Mouse (Mus musculus) neural tube, embryonic 14.5 days (tissue): Measurements from ENCODE around the gene Aoc2. TPM values are rescaled to one million over a fixed set of nuclear protein-coding genes. Genes with fewer than 3 reads are reported as not detected.

Experiments
- ATAC-seq: fragments of 200-750 bp; cut with Nextera tagmentation; 2 replicates; pipeline ENCODE4 v1.8.0; 2017; ENCODE audit warnings: low read depth, mild to moderate bottlenecking, moderate TSS enrichment, moderate library complexity
- H3K27ac ChIP-seq: fragments of 300-500 bp; sonication (generic); 2 replicates; pipeline ENCODE4 v1.5.1; 2014; ENCODE audit warnings: low read depth, mild to moderate bottlenecking, control low read depth, low read length, moderate library complexity, mixed read lengths
- H3K27me3 ChIP-seq: fragments of 300-500 bp; sonication (generic); 2 replicates; pipeline ENCODE4 v1.6.1; 2014; ENCODE audit warnings: low read length; ENCODE audit not compliant: control insufficient read depth, insufficient read depth
- H3K36me3 ChIP-seq: fragments of 300-500 bp; sonication (generic); 2 replicates; pipeline ENCODE4 v1.6.1; 2014; ENCODE audit warnings: low read length, mixed read lengths; ENCODE audit not compliant: control insufficient read depth, insufficient read depth
- H3K4me1 ChIP-seq: fragments of 300-500 bp; sonication (generic); 2 replicates; pipeline ENCODE4 v1.6.1; 2014; ENCODE audit warnings: low read length; ENCODE audit not compliant: control insufficient read depth, insufficient read depth
- H3K4me2 ChIP-seq: fragments of 300-500 bp; sonication (generic); 2 replicates; pipeline ENCODE4 v1.6.1; 2014; ENCODE audit warnings: mild to moderate bottlenecking, low read depth, low read length, control low read depth
- H3K4me3 ChIP-seq: fragments of 300-500 bp; sonication (generic); 2 replicates; pipeline ENCODE4 v1.5.1; 2014; ENCODE audit warnings: low read depth, low read length, control low read depth, mixed read lengths
- H3K9ac ChIP-seq: fragments of 300-500 bp; sonication (generic); replicated peaks from 2 replicates; pipeline ENCODE4 v1.6.1; 2014; ENCODE audit warnings: low read depth, mild to moderate bottlenecking, control low read depth, low read length, mixed read lengths
- H3K9me3 ChIP-seq: fragments of 300-500 bp; sonication (generic); 2 replicates; pipeline ENCODE4 v1.6.1; 2016; ENCODE audit warnings: low read length; ENCODE audit not compliant: control insufficient read depth
- WGBS: fragments of 180-500 bp; shearing (Covaris S2); extraction: QIAGEN DNeasy Blood & Tissue Kit; methylation state at CpG from one replicate; pipeline ENCODE4 v1.1.7; 2014; 5-methylcytosine and 5-hydroxymethylcytosine counted together
- polyA plus RNA-seq: library from polyadenylated mRNA; unstranded; fragments of >200 nt; fragmentation: Nextera tagmentation; extraction: Ambion mirVana; gene quantifications from 2 replicates; pipeline ENCODE4 v1.2.1, GENCODE M21; 2014

The Aoc2 gene
- polyA plus RNA-seq, 1 experiment from 2014 or later, result 1.7 TPM

DNA sequence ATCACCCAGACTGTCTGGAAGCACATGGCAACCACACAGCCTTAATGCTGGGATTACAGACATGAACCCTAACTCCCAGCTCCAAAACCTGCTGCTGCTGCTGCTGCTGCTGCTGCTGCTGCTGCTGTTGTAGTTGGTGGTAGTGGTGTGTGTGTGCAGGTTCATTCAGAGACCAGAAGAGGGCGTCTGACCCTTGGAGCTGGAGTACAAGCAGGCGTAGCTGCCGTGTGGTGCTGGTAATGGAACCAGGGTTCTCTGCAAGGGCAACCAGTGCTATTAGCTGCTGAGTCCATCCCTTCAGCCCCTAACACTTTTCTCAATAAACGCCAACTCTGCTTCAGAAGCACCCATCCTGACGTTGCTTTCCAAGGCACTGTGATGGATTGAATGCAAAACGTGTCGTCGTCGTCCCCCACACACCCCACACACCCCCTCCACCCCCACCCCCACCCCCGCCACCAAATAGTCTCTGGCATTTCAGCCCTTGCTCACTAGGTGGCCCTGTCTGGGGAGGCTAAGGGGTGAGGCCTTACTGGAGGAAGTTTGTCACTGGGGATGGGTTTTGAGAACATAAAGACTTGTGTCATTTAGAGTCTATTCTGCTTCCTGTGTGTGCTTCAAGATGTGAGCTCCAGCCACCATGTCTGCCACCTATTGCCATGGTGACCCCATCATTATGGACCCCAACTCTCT is 22.4 kb downstream of the Aoc2 start:
- H3K4me3 ChIP-seq, result no peak overlapping the region
- no peak overlapping the region for H3K9ac ChIP-seq
- no peak for ATAC-seq
- 76% methylated on average over 10 of the region's 10 CpGs for WGBS
- no peaks in the 10 kb centered on the region for H3K4me1 ChIP-seq
- H3K9me3 ChIP-seq, result no peaks in the 10 kb centered on the region
- no peak overlapping the region for H3K27ac ChIP-seq
- no peaks in the 10 kb centered on the region for H3K36me3 ChIP-seq
- no peak overlapping the region for H3K4me2 ChIP-seq
- no peaks in the 10 kb centered on the region for H3K27me3 ChIP-seq

DNA sequence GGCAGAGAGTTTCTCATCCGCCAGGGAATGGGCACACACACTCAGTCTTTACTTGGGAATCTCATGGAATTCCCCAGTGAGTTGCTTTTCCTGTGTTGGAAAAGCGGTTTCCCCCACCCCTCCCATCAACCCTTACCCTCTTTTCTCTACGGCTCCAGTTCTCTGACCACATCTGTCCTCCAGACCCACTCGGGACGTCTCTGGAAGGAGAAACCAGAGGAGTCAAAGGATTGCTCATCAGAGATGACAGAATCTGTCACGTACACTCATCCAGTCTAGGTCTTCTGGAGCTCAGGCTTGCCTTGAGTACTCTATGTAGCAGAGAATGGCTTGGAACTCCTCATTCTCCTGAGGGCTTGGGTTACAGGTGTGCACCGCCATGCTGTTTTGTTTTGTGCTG is 23.9 kb downstream of the Aoc2 start:
- H3K9ac ChIP-seq, result no peak overlapping the region
- no peaks in the 10 kb centered on the region for H3K27me3 ChIP-seq
- H3K9me3 ChIP-seq, result no peaks in the 10 kb centered on the region
- 73% methylated on average over 7 of the region's 7 CpGs for WGBS
- no peak for ATAC-seq
- no peak overlapping the region for H3K4me2 ChIP-seq
- no peak overlapping the region for H3K4me3 ChIP-seq
- no peak overlapping the region for H3K27ac ChIP-seq
- H3K36me3 ChIP-seq, result no peaks in the 10 kb centered on the region
- H3K4me1 ChIP-seq, result no peaks in the 10 kb centered on the region

DNA sequence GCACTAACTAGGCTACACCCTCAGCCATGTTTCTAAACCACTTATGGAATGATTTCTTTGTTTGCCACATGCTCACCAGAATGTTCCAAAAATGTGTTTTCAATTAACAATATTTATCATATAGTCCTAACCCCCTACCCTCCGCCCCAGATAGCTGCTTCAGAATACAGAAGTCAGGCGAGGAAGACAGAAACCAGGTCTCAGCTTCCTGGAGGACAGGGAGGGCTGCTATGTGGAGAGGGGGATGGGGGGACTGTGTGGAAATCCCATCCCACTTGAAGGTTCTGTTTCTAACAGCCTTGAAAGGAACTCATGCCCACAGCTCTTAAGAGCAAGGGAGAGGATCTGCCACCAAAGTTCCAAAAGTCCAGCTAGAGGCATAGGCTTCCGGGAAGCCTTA is 24.4 kb downstream of the Aoc2 start:
- no peaks in the 10 kb centered on the region for H3K9me3 ChIP-seq
- no peak overlapping the region for H3K9ac ChIP-seq
- no peaks in the 10 kb centered on the region for H3K36me3 ChIP-seq
- ATAC-seq, result no peak
- no peaks in the 10 kb centered on the region for H3K4me1 ChIP-seq
- H3K4me3 ChIP-seq, result no peak overlapping the region
- WGBS, result 89% methylated on average over 3 of the region's 3 CpGs
- no peak overlapping the region for H3K4me2 ChIP-seq
- H3K27ac ChIP-seq, result no peak overlapping the region
- H3K27me3 ChIP-seq, result no peaks in the 10 kb centered on the region

DNA sequence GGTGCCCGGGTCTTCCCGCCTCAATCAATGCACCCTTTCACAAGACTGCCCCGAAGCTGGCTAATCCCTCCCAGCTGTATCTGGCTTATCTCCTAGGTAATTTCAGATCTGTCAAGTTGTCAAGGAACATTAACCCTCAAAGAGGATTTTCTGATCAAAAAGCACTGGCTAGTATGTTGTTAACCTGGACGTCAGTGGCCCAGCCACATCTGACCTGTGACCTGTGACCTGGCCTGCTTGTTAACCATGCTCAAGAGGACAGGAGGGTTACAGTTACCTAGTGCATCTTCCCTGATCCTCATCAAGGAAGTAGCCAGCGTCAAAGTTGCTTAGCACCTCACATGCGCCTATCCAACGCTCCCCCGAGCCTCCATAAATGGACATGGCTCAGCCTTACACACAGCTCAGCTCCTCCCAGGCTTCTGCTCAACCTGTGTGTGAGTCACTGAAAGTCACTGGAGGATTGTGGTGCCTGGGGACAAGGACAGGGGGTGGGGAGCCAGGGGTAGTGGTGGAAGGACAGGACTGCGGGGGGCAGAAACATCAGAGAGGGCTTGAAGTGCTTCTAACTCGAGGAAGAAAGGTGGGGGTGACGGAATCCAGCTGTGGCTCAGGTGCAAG is 26.3 kb downstream of the Aoc2 start:
- H3K9me3 ChIP-seq, result no peaks in the 10 kb centered on the region
- H3K4me2 ChIP-seq, result no peak overlapping the region
- no peak overlapping the region for H3K4me3 ChIP-seq
- H3K9ac ChIP-seq, result no peak overlapping the region
- H3K27me3 ChIP-seq, result no peaks in the 10 kb centered on the region
- 74% methylated on average over 11 of the region's 11 CpGs for WGBS
- H3K4me1 ChIP-seq, result no peaks in the 10 kb centered on the region
- H3K36me3 ChIP-seq, result no peaks in the 10 kb centered on the region
- H3K27ac ChIP-seq, result no peak overlapping the region
- ATAC-seq, result no peak

DNA sequence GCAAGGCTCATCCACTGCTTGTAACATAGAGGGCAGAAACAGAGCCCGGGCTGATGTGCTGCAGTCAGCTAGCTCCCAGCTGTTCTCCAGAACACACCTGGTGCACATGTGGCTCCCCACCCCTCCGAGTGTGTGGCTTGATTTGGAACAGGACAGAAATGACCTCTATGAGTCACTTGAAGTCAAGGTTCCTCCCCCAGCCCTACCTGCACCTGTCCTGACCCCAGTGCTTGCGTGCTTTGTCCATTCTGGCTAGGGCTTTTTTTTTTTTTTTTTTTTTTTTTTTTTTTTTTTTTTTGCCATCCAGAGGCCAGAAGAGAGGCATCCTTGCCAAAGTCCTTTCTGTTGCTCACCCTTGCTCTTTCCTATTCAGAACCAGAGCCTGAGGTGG is 26.9 kb downstream of the Aoc2 start:
- Histone ChIP-seq H3K27ac (no peak overlapping the region), H3K4me3 (no peak overlapping the region), H3K27me3 (no peaks in the 10 kb centered on the region), H3K9ac (no peak overlapping the region), H3K4me2 (no peak overlapping the region), H3K9me3 (no peaks in the 10 kb centered on the region), H3K36me3 (no peaks in the 10 kb centered on the region), H3K4me1 (no peaks in the 10 kb centered on the region)
- WGBS, result 83% methylated on average over 3 of the region's 3 CpGs
- no peak for ATAC-seq

DNA sequence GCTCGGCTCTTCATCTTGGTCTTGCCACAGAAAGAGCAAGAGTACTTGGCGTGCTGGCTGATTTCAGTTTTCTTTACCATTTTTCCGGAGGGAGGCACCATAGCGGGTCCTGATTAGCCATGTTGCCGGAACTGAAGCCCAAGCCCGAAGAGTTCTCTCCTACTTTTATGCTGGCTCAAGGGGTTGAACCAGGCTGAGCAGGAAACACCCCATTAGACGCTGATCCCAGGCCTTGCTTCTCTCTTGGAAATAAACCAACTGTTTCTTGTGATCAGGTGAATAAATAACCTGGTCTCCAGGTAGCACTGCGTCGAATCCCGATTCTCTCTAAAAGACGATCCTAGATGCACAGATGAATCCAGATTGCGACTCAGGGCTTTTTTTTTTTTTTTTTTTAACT is 28.6 kb downstream of the Aoc2 start:
- Histone ChIP-seq H3K9ac (no peak overlapping the region), H3K27me3 (no peaks in the 10 kb centered on the region), H3K4me3 (no peak overlapping the region), H3K27ac (no peak overlapping the region), H3K36me3 (no peaks in the 10 kb centered on the region), H3K4me2 (no peak overlapping the region), H3K9me3 (no peaks in the 10 kb centered on the region), H3K4me1 (no peaks in the 10 kb centered on the region)
- no peak for ATAC-seq
- 89% methylated on average over 12 of the region's 12 CpGs for WGBS

DNA sequence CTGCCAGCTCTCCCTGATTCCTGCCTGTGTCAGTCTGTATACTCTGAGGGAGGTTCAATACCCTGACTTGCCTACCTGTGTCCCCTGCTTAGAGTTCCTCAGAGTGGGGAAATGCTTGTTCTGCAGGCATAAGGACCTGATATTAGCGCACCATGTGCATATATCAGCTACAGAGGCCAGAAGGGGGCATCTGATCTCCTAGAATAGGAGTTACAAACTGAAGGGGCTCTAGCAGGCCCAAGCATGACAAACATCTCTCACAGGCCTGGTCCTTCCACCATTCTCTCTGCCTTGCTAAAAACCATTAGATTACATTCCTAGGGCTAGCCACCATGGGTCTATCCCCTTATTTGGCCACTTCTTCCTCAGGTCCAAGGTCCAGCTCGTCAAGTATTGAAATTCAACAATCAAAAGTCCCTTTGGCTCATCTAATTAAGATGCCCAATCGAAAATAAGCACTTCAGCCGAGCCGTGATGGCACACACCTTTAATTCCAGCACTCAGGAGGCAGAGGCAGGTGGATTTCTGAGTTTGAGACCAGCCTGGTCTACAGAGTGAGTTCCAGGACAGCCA is 29.7 kb downstream of the Aoc2 start:
- Histone ChIP-seq H3K27me3 (no peaks in the 10 kb centered on the region), H3K9me3 (no peaks in the 10 kb centered on the region), H3K4me3 (no peak overlapping the region), H3K9ac (no peak overlapping the region), H3K36me3 (no peaks in the 10 kb centered on the region), H3K4me2 (no peak overlapping the region), H3K4me1 (no peaks in the 10 kb centered on the region), H3K27ac (no peak overlapping the region)
- ATAC-seq, result no peak
- 81% methylated on average over 5 of the region's 5 CpGs for WGBS

DNA sequence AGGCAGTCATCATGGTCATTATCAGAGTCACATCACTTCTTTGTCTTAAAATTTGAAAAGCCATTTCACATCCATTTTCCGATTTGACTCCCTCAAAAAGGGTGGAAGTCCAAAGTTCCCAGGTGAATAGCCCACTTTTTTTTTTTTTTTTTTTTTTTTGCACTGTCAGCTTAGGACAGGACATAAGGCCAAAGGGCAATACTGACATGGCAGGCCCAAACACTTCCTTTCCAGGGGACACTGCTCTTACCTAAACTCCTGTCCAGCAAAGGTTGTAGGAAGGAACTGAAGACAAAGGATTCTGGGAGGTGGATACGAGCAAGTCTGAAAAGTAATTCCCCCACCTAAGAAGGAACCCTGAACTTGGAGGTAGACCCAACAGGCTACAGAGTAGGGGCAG is 31.1 kb downstream of the Aoc2 start:
- no peaks in the 10 kb centered on the region for H3K9me3 ChIP-seq
- H3K9ac ChIP-seq, result no peak overlapping the region
- no peak overlapping the region for H3K27ac ChIP-seq
- no peaks in the 10 kb centered on the region for H3K27me3 ChIP-seq
- H3K4me2 ChIP-seq, result no peak overlapping the region
- H3K36me3 ChIP-seq, result no peaks in the 10 kb centered on the region
- no peak overlapping the region for H3K4me3 ChIP-seq
- no peak for ATAC-seq
- 89% methylated on average over 2 of the region's 2 CpGs for WGBS
- H3K4me1 ChIP-seq, result no peaks in the 10 kb centered on the region

DNA sequence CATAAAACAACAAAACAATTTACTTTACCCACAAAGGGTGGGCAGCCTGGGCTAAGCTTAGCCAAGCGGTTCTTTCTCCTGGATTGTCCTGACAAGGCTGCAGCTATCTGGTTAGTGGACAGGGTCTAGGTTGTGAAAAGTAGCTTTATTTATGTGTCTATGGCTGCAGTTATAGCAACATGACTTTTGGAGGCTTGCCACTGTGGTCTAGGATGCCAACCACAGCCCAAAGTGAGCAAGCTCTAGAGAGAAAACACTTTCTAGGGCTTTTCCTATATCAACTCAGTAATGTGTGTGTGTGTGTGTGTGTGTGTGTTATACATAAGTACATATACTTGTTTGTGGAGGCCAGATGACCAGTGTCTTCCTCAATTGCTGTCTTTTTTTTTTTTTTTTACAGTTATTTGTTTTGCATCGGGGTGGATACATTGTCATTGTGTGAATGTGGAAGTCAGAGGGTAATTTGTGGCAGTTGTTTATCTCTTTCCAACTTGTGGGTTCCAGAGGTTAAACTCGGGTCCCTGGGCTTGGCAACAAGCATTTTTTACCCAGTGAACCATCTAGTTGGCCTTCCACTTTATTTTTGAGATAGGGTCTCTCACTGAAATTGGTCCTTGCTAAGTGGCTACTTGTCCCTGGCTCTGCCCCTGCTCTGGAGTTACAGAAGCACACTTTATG is 32.8 kb downstream of the Aoc2 start:
- no peak overlapping the region for H3K9ac ChIP-seq
- WGBS, result 90% methylated on average over 3 of the region's 3 CpGs
- no peaks in the 10 kb centered on the region for H3K27me3 ChIP-seq
- no peak overlapping the region for H3K27ac ChIP-seq
- H3K4me2 ChIP-seq, result no peak overlapping the region
- no peaks in the 10 kb centered on the region for H3K36me3 ChIP-seq
- no peak for ATAC-seq
- no peaks in the 10 kb centered on the region for H3K4me1 ChIP-seq
- H3K4me3 ChIP-seq, result no peak overlapping the region
- H3K9me3 ChIP-seq, result no peaks in the 10 kb centered on the region
